Mouse (Mus musculus) CH12.LX (cell line): Measurements from ENCODE around the gene Mink1. TPM values are rescaled to one million over a fixed set of nuclear protein-coding genes. Genes with fewer than 3 reads are reported as not detected.

Experiments
- DNase-seq: peaks from one replicate; pipeline ENCODE4 v3.0.0-alpha.2; 2013; ENCODE audit errors: extremely low read depth
- H3K27ac ChIP-seq: 2 replicates; pipeline ENCODE4 v1.5.1; 2012; ENCODE audit warnings: low read depth, mild to moderate bottlenecking, control low read depth, moderate library complexity; ENCODE audit not compliant: insufficient read depth
- H3K27me3 ChIP-seq: replicated peaks from 2 replicates; pipeline ENCODE3; 2012; ENCODE audit warnings: inconsistent platforms
- H3K36me3 ChIP-seq, 2 experiments: replicated peaks in 1 of 2; 2 replicates each; pipeline versions ENCODE3 to v1.6.1; 2012; ENCODE audit warnings: inconsistent platforms in 1 of 2, low read length in 1 of 2, mild to moderate bottlenecking in 1 of 2, mixed read lengths in 1 of 2, moderate library complexity in 1 of 2; ENCODE audit not compliant: control insufficient read depth in 1 of 2, insufficient read depth in 1 of 2
- H3K4me1 ChIP-seq, 2 experiments: 2 replicates each; pipeline ENCODE4 v1.6.1; 2012; ENCODE audit warnings: inconsistent platforms in 1 of 2, moderate library complexity in 1 of 2; ENCODE audit not compliant: insufficient read depth in 2 of 2, control insufficient read depth in 1 of 2
- H3K4me2 ChIP-seq: 2 replicates; pipeline ENCODE4 v1.6.1; 2012; ENCODE audit warnings: low read depth, mild to moderate bottlenecking, control low read depth; ENCODE audit not compliant: poor library complexity, insufficient read depth, severe bottlenecking
- H3K4me3 ChIP-seq, 3 experiments: fragments of 150-350 bp in 1 of 3; sonication (generic) in 1 of 3; replicated peaks in 1 of 3; 2 replicates each; pipeline versions ENCODE3 to v1.5.1; 2011 to 2012; ENCODE audit warnings: low read depth in 2 of 3, low read length in 2 of 3, mild to moderate bottlenecking in 2 of 3, moderate library complexity in 2 of 3, control low read depth in 1 of 3, improper control_type of control experiment in 1 of 3, inconsistent platforms in 1 of 3, mixed read lengths in 1 of 3; ENCODE audit not compliant: poor library complexity in 1 of 3
- H3K79me2 ChIP-seq: replicated peaks from 2 replicates; pipeline ENCODE4 v1.6.1; 2012; ENCODE audit warnings: mild to moderate bottlenecking, moderate library complexity; ENCODE audit not compliant: control insufficient read depth, poor library complexity, insufficient read depth, severe bottlenecking; ENCODE audit errors: extremely low read depth
- H3K9ac ChIP-seq: 2 replicates; pipeline ENCODE4 v1.6.1; 2012; ENCODE audit warnings: low read depth, mild to moderate bottlenecking, control low read depth, moderate library complexity; ENCODE audit not compliant: insufficient read depth
- H3K9me3 ChIP-seq: replicated peaks from 2 replicates; pipeline ENCODE3; 2012; ENCODE audit warnings: low read length, inconsistent platforms, mixed read lengths
- BHLHE40 ChIP-seq: IDR thresholded peaks from 2 replicates; pipeline ENCODE4 v1.6.1; 2011; ENCODE audit warnings: mild to moderate bottlenecking, low read depth, low read length, improper control_type of control experiment
- CHD1 ChIP-seq: IDR thresholded peaks from 2 replicates; pipeline ENCODE4 v1.6.1; 2012; ENCODE audit warnings: low read depth, low read length, improper control_type of control experiment, inconsistent platforms
- CHD2 ChIP-seq: IDR thresholded peaks from 2 replicates; pipeline ENCODE4 v1.6.1; 2011; ENCODE audit warnings: low read length, improper control_type of control experiment
- CTCF ChIP-seq, 2 experiments: IDR thresholded peaks in 1 of 2; conservative IDR thresholded peaks in 1 of 2; 2 replicates each; pipeline ENCODE4 v1.5.1; 2011 to 2012; ENCODE audit warnings: low read depth in 2 of 2, low read length in 2 of 2, improper control_type of control experiment in 1 of 2, inconsistent platforms in 1 of 2, mild to moderate bottlenecking in 1 of 2, moderate library complexity in 1 of 2
- E2F4 ChIP-seq: IDR thresholded peaks from 2 replicates; pipeline ENCODE4 v1.6.1; 2011; ENCODE audit warnings: low read depth, low read length, improper control_type of control experiment; ENCODE audit not compliant: insufficient replicate concordance
- ELF1 ChIP-seq: IDR thresholded peaks from 2 replicates; pipeline ENCODE4 v1.6.1; 2014; ENCODE audit warnings: low read depth, mild to moderate bottlenecking, inconsistent platforms, low read length, improper control_type of control experiment
- EP300 ChIP-seq: IDR thresholded peaks from 2 replicates; pipeline ENCODE4 v1.6.1; 2011; ENCODE audit warnings: low read length, improper control_type of control experiment
- ETS1 ChIP-seq: conservative IDR thresholded peaks from 2 replicates; pipeline ENCODE4 v1.6.1; 2012; ENCODE audit warnings: low read depth, mild to moderate bottlenecking, inconsistent platforms, low read length, improper control_type of control experiment, moderate library complexity
- GABPA ChIP-seq: IDR thresholded peaks from 2 replicates; pipeline ENCODE4 v1.6.1; 2012; ENCODE audit warnings: low read depth, low read length, improper control_type of control experiment, inconsistent platforms; ENCODE audit not compliant: insufficient replicate concordance
- HCFC1 ChIP-seq: IDR thresholded peaks from 2 replicates; pipeline ENCODE4 v1.6.1; 2012; ENCODE audit warnings: low read depth, mild to moderate bottlenecking, inconsistent platforms, low read length, improper control_type of control experiment
- IRF4 ChIP-seq: IDR thresholded peaks from 2 replicates; pipeline ENCODE4 v1.6.1; 2014; ENCODE audit warnings: low read depth, mild to moderate bottlenecking, inconsistent platforms, low read length, improper control_type of control experiment
- JUN ChIP-seq: IDR thresholded peaks from 2 replicates; pipeline ENCODE4 v1.6.1; 2011; ENCODE audit warnings: low read depth, mild to moderate bottlenecking, low read length, improper control_type of control experiment, moderate library complexity; ENCODE audit not compliant: insufficient read depth
- JUND ChIP-seq: conservative IDR thresholded peaks from 2 replicates; pipeline ENCODE4 v1.6.1; 2011; ENCODE audit warnings: low read depth, low read length, improper control_type of control experiment
- KAT2A ChIP-seq: IDR thresholded peaks from 2 replicates; pipeline ENCODE4 v1.6.1; 2012; ENCODE audit warnings: low read length, improper control_type of control experiment, inconsistent platforms; ENCODE audit not compliant: insufficient replicate concordance
- MAFK ChIP-seq: IDR thresholded peaks from 2 replicates; pipeline ENCODE4 v1.6.1; 2011; ENCODE audit warnings: low read length, improper control_type of control experiment; ENCODE audit not compliant: insufficient replicate concordance
- MAX ChIP-seq: IDR thresholded peaks from 2 replicates; pipeline ENCODE4 v1.6.1; 2011; ENCODE audit warnings: low read length, improper control_type of control experiment
- MAZ ChIP-seq: IDR thresholded peaks from 2 replicates; pipeline ENCODE4 v1.6.1; 2012; ENCODE audit warnings: low read depth, mild to moderate bottlenecking, inconsistent platforms, low read length, improper control_type of control experiment, moderate library complexity
- MEF2A ChIP-seq: IDR thresholded peaks from 2 replicates; pipeline ENCODE4 v1.6.1; 2014; ENCODE audit warnings: low read depth, mild to moderate bottlenecking, inconsistent platforms, low read length, improper control_type of control experiment, borderline replicate concordance
- MXI1 ChIP-seq: IDR thresholded peaks from 2 replicates; pipeline ENCODE4 v1.6.1; 2011; ENCODE audit warnings: mild to moderate bottlenecking, low read depth, low read length, improper control_type of control experiment
- MYC ChIP-seq: IDR thresholded peaks from 2 replicates; pipeline ENCODE4 v1.6.1; 2011; ENCODE audit warnings: low read depth, mild to moderate bottlenecking, improper control_type of control experiment, low read length
- NELFE ChIP-seq: IDR thresholded peaks from 2 replicates; pipeline ENCODE4 v1.6.1; 2011; ENCODE audit warnings: low read depth, low read length, improper control_type of control experiment
- NRF1 ChIP-seq: IDR thresholded peaks from 2 replicates; pipeline ENCODE4 v1.6.1; 2014; ENCODE audit warnings: low read depth, mild to moderate bottlenecking, inconsistent platforms, low read length, improper control_type of control experiment, moderate library complexity
- PAX5 ChIP-seq: IDR thresholded peaks from 2 replicates; pipeline ENCODE4 v1.6.1; 2012; ENCODE audit warnings: low read length, inconsistent platforms, mixed read lengths
- POLR2A ChIP-seq: IDR thresholded peaks from 2 replicates; pipeline ENCODE4 v1.6.1; 2011; ENCODE audit warnings: low read depth, mild to moderate bottlenecking, improper control_type of control experiment, low read length
- POLR2AphosphoS2 ChIP-seq: IDR thresholded peaks from 2 replicates; pipeline ENCODE4 v1.6.1; 2011; ENCODE audit warnings: low read depth, low read length, improper control_type of control experiment
- RAD21 ChIP-seq: IDR thresholded peaks from 2 replicates; pipeline ENCODE4 v1.6.1; 2011; ENCODE audit warnings: low read depth, mild to moderate bottlenecking, low read length, improper control_type of control experiment, moderate library complexity
- RCOR1 ChIP-seq: conservative IDR thresholded peaks from 2 replicates; pipeline ENCODE4 v1.6.1; 2012; ENCODE audit warnings: low read depth, mild to moderate bottlenecking, inconsistent platforms, low read length, improper control_type of control experiment
- SIN3A ChIP-seq: IDR thresholded peaks from 2 replicates; pipeline ENCODE4 v1.6.1; 2012; ENCODE audit warnings: low read length, improper control_type of control experiment, inconsistent platforms
- SMC3 ChIP-seq: IDR thresholded peaks from 2 replicates; pipeline ENCODE4 v1.6.1; 2011; ENCODE audit warnings: low read depth, low read length, improper control_type of control experiment
- TBP ChIP-seq: conservative IDR thresholded peaks from 2 replicates; pipeline ENCODE4 v1.6.1; 2011; ENCODE audit warnings: low read depth, low read length, improper control_type of control experiment
- TCF12 ChIP-seq: IDR thresholded peaks from 2 replicates; pipeline ENCODE4 v1.6.1; 2014; ENCODE audit warnings: low read depth, mild to moderate bottlenecking, inconsistent platforms, low read length, improper control_type of control experiment
- UBTF ChIP-seq: IDR thresholded peaks from 2 replicates; pipeline ENCODE4 v1.6.1; 2012; ENCODE audit warnings: low read depth, mild to moderate bottlenecking, inconsistent platforms, low read length, improper control_type of control experiment, moderate library complexity
- USF1 ChIP-seq: IDR thresholded peaks from 2 replicates; pipeline ENCODE4 v1.6.1; 2014; ENCODE audit warnings: low read depth, mild to moderate bottlenecking, inconsistent platforms, low read length, improper control_type of control experiment
- USF2 ChIP-seq: conservative IDR thresholded peaks from 2 replicates; pipeline ENCODE4 v1.6.1; 2011; ENCODE audit warnings: low read depth, low read length, improper control_type of control experiment
- ZC3H11A ChIP-seq: IDR thresholded peaks from 2 replicates; pipeline ENCODE4 v1.6.1; 2012; ENCODE audit warnings: low read depth, mild to moderate bottlenecking, inconsistent platforms, low read length, improper control_type of control experiment
- ZKSCAN1 ChIP-seq: IDR thresholded peaks from 2 replicates; pipeline ENCODE4 v1.6.1; 2012; ENCODE audit warnings: low read depth, inconsistent platforms, low read length, improper control_type of control experiment, borderline replicate concordance
- ZMIZ1 ChIP-seq: IDR thresholded peaks from 2 replicates; pipeline ENCODE4 v1.6.1; 2012; ENCODE audit warnings: low read depth, mild to moderate bottlenecking, inconsistent platforms, low read length, improper control_type of control experiment
- ZNF384 ChIP-seq: IDR thresholded peaks from 2 replicates; pipeline ENCODE4 v1.6.1; 2012; ENCODE audit warnings: low read depth, low read length, improper control_type of control experiment, inconsistent platforms
- dilution Hi-C: fragments of 300-500 bp; cut with MboI; formaldehyde crosslinking; loops from 2 replicates; pipeline ENCODE4 v1.14.3; 2020; ENCODE audit warnings: low sequenced_read_pairs; ENCODE audit not compliant: extremely low pct_unique_long_range_greater_than_20kb, extremely low pct_ligation_motif_present
- in situ Hi-C: fragments of 300-500 bp; cut with MboI; formaldehyde crosslinking; loops from 3 replicates; pipeline ENCODE4 v1.14.3; 2019; ENCODE audit warnings: low sequenced_read_pairs, low pct_ligation_motif_present, low pct_unique_long_range_greater_than_20kb, mixed read lengths
- polyA plus RNA-seq: library from polyadenylated mRNA; unstranded; fragments of >175 nt; gene quantifications from 2 replicates; pipeline ENCODE4 v1.2.1, GENCODE M21; 2012; ENCODE audit warnings: low read depth; ENCODE audit not compliant: insufficient read length
- total RNA-seq, 2 experiments: library from RNA; depleted of rRNA; stranded (reverse); fragments of 300-350 nt in 1 of 2; fragments of >200 nt in 1 of 2; gene quantifications; 2 replicates each; pipeline ENCODE4 v1.2.3; 2012 to 2014

The Mink1 gene
- total and polyA plus RNA-seq, 3 experiments, result 15.0 to 79.8 (median 31.2) TPM

GRCm38 (mm10) chr11:70539877-70540587 lies 22.6 kb upstream of the Mink1 start, which contains the start of gene Pld2:
Gene Pld2 (plus strand): TSS chr11:70540064.
- H3K4me3 ChIP-seq, result peak within 1 kb of the TSS; percentile 53 to 71 (median 57)
- no peak within 1 kb of the TSS for H3K27ac ChIP-seq
- in situ Hi-C loops, result no loop called here

GRCm38 (mm10) chr11:70540928-70541327 lies 21.8 kb upstream of the Mink1 start:
- Histone ChIP-seq H3K4me3 (no peak overlapping the region), H3K4me1 (peaks cover 0 to 16% of the 10 kb centered on the region in 2 experiments; a peak in 2 of 4 replicates), H3K79me2 (no peaks in the 10 kb centered on the region), H3K36me3 (peaks cover 0 to 9% of the 10 kb centered on the region in 2 experiments), H3K9ac (no peak overlapping the region), H3K27ac (no peak overlapping the region), H3K4me2 (peak overlapping the region; percentile 65; the same call in 1 of the 2 replicates), H3K9me3 (no peaks in the 10 kb centered on the region), H3K27me3 (no peaks in the 10 kb centered on the region)
- dilution Hi-C loops, result no loop called here
- in situ Hi-C loops, result no loop called here
- TF ChIP-seq MAX (no peak), E2F4 (no peak), TCF12 (no peak), ZKSCAN1 (no peak), MAZ (no peak), SMC3 (no peak), ETS1 (no peak), ZNF384 (no peak), POLR2A (no peak), MAFK (no peak), NELFE (no peak)
- no peak for DNase-seq

More at GRCm38 (mm10) chr11:70539877-70540587, 22.6 kb upstream of the Mink1 start, which contains the start of gene Pld2:
- Histone ChIP-seq H3K36me3 (peaks cover 0 to 9% of the 10 kb centered on the region in 2 experiments), H3K27me3 (no peaks in the 10 kb centered on the region), H3K4me2 (peak within 1 kb of the TSS; percentile 66), H3K9ac (peak within 1 kb of the TSS; percentile 62), H3K4me1 (peaks cover 0 to 16% of the 10 kb centered on the region in 2 experiments; a peak in 2 of 4 replicates), H3K9me3 (no peaks in the 10 kb centered on the region), H3K79me2 (no peaks in the 10 kb centered on the region)
- TF ChIP-seq GABPA, result no peak
- no peak for TF ChIP-seq TBP
- TF ChIP-seq RAD21, result peak; percentile 70
- TF ChIP-seq MAX, result no peak; the same call in 1 of the 2 replicates
- no peak for TF ChIP-seq ZNF384
- peak; percentile 50 for TF ChIP-seq ELF1
- peak; percentile 84 for TF ChIP-seq POLR2A
- no peak for TF ChIP-seq ZKSCAN1
- no peak for TF ChIP-seq POLR2AphosphoS2
- no peak for TF ChIP-seq RCOR1
- TF ChIP-seq CHD2, result 0 out of 2 replicates have a peak, but pooled peaks have one; percentile 26
- no peak for TF ChIP-seq USF1
- TF ChIP-seq USF2, result no peak
- TF ChIP-seq EP300, result no peak
- TF ChIP-seq NELFE, result peak; percentile 79
- peak in 1 of 2 experiments; percentile 85; a peak in 2 of 4 replicates for TF ChIP-seq CTCF (conservative IDR thresholded peaks at IDR 0.05 in 1 of 2, IDR thresholded peaks at IDR 0.05 in 1 of 2; ENCODE audit: low read depth in 2 of 2, low read length in 2 of 2)
- TF ChIP-seq SIN3A, result no peak
- TF ChIP-seq JUND, result no peak
- TF ChIP-seq TCF12, result peak; percentile 84; the same call in 1 of the 2 replicates
- TF ChIP-seq PAX5, result no peak
- peak; percentile 26; the same call in 1 of the 2 replicates for TF ChIP-seq IRF4
- TF ChIP-seq CHD1, result no peak
- no peak for TF ChIP-seq KAT2A
- peak; percentile 53 for TF ChIP-seq HCFC1
- TF ChIP-seq SMC3, result peak; percentile 86
- no peak for TF ChIP-seq JUN
- 0 out of 2 replicates have a peak, but pooled peaks have one; percentile 12 for TF ChIP-seq BHLHE40
- TF ChIP-seq NRF1, result peak; percentile 88
- peak; percentile 31; the same call in 1 of the 2 replicates for TF ChIP-seq ZC3H11A
- peak; percentile 62; the same call in 1 of the 2 replicates for TF ChIP-seq UBTF
- TF ChIP-seq MEF2A, result peak; percentile 55; the same call in 1 of the 2 replicates
- peak; percentile 44; the same call in 1 of the 2 replicates for TF ChIP-seq MYC
- no peak for TF ChIP-seq MAFK
- 0 out of 2 replicates have a peak, but pooled peaks have one; percentile 12 for TF ChIP-seq ETS1
- TF ChIP-seq MXI1, result 0 out of 2 replicates have a peak, but pooled peaks have one; percentile 19
- no peak; the same call in 1 of the 2 replicates for TF ChIP-seq MAZ
- no peak for TF ChIP-seq E2F4
- no peak; the same call in 1 of the 2 replicates for TF ChIP-seq ZMIZ1
- DNase-seq, result peak; percentile 90
- dilution Hi-C loops, result no loop called here
